Mouse (Mus musculus): ENCODE measurements at regions not wholly inside any gene's neighbourhood (a gene's known extent, or its start where the extent isn't known, plus 50 kb on each side); places are given as distances from the start of the nearest gene placed in this dataset.
A peak's percentile ranks its signal among the peaks of the same experiment; 100 is the strongest.

DNA sequence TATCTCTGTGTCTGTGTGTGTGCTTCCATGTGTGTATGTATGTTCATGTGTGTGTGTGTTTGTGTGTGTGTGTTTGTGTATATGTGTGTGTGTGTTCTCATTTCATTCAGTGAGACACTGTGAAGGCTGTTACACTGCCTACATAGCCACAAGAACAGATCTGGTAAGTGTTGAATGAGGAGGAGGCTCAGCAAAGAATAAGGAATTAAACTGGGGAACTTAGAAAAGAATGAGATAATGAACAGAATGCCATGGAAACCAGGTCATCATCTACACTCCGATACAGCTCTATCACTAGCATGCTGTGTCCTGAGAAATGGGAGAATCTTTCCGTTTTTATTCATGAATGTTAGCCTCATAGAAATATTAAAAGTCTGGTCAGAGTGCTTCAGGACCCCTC, 495.7 kb downstream of the Pdcd6ip start:
- Histone ChIP-seq H3K4me3 (replicated peaks) (no peak overlapping the region), H3K4me2 (replicated peaks) (no peak overlapping the region), H3K27ac (no peak overlapping the region), H3K4me1 (replicated peaks) (peaks cover 5% of the 10 kb centered on the region; the same call in 1 of the 2 replicates), H3K27me3 (no peaks in the 10 kb centered on the region), H3K9me3 (no peaks in the 10 kb centered on the region), H3K36me3 (no peaks in the 10 kb centered on the region), H3K9ac (replicated peaks) (no peak overlapping the region)
- ATAC-seq, result no peak
- WGBS, result 66% methylated on average over 2 of the region's 2 CpGs

DNA sequence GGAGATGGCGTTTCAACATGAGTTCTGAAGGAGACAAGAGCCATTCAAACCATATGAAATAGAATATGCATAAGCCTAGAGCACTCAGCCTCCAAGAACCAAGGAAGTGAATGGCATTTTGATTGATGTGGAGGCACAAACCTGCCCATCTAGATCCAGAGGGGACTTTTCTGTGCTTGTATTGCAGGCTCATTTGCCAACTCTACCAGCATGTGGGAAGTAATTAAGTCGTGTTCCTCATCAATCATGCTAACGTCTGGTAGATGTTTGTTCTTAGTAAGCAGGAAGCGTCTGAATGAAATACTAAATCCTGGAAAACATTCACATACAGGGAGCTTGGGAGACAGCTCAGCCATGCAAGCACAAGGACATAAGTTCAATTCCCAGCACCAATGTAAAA, 499.9 kb downstream of the Pdcd6ip start:
- Histone ChIP-seq H3K36me3 (no peaks in the 10 kb centered on the region), H3K9me3 (no peaks in the 10 kb centered on the region), H3K4me3 (replicated peaks) (no peak overlapping the region), H3K27me3 (no peaks in the 10 kb centered on the region), H3K9ac (replicated peaks) (no peak overlapping the region), H3K27ac (no peak overlapping the region), H3K4me2 (replicated peaks) (no peak overlapping the region), H3K4me1 (replicated peaks) (no peaks in the 10 kb centered on the region)
- ATAC-seq, result no peak
- WGBS, result 88% methylated on average over 4 of the region's 4 CpGs

DNA sequence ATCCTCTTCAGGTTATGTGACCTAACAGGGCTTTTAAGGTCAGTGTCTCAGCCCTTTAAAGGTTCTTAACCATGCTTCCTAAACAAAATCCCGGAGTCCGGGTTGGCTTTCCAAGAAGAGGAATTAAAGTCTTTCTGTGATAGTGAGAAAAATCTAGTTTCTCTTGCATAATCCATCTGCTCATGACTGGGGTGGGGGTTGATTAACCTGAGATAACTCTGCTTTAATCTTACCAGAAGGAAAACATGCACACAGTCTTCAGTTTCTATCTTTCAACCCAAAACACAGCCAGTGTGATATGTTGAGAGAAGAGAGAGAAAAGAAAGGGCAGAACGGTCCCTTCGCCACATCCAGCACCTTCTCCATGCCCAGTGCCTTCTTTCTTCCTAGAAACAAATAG, 508.8 kb downstream of the Pdcd6ip start:
- H3K4me2 ChIP-seq (replicated peaks), result no peak overlapping the region
- WGBS, result 92% methylated on average over 4 of the region's 4 CpGs

DNA sequence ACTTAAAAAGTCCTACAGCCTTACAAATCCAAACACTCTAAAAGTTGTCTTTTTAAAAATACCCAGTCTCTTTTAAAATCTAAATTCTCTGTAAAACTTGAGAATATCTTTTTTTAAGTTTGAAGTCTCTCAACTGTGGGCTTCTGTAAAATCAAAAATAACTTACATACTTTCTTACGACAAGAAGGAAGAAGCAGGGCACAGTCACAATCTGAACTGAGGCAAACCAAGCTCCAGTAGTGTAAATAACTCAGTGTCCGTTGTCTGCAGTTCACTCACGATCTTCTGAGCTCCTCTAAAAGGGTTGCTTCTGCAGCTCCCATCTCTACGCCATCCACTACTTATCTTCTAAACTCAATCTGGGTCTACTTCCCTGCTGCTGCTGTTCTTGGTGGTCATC, 512.5 kb downstream of the Pdcd6ip start:
- Histone ChIP-seq H3K9me3 (no peaks in the 10 kb centered on the region), H3K27me3 (no peaks in the 10 kb centered on the region), H3K9ac (replicated peaks) (no peak overlapping the region), H3K4me3 (replicated peaks) (no peak overlapping the region), H3K4me1 (replicated peaks) (no peaks in the 10 kb centered on the region), H3K4me2 (replicated peaks) (no peak overlapping the region), H3K36me3 (no peaks in the 10 kb centered on the region), H3K27ac (no peak overlapping the region)
- 82% methylated on average over 4 of the region's 4 CpGs for WGBS
- ATAC-seq, result no peak

More for the DNA sequence above, 508.8 kb downstream of the Pdcd6ip start:
- H3K9ac ChIP-seq (replicated peaks), result no peak overlapping the region
- H3K27ac ChIP-seq, result no peak overlapping the region
- ATAC-seq, result no peak
- H3K4me1 ChIP-seq (replicated peaks), result no peaks in the 10 kb centered on the region
- no peaks in the 10 kb centered on the region for H3K36me3 ChIP-seq
- no peaks in the 10 kb centered on the region for H3K27me3 ChIP-seq
- no peaks in the 10 kb centered on the region for H3K9me3 ChIP-seq
- H3K4me3 ChIP-seq (replicated peaks), result no peak overlapping the region

DNA sequence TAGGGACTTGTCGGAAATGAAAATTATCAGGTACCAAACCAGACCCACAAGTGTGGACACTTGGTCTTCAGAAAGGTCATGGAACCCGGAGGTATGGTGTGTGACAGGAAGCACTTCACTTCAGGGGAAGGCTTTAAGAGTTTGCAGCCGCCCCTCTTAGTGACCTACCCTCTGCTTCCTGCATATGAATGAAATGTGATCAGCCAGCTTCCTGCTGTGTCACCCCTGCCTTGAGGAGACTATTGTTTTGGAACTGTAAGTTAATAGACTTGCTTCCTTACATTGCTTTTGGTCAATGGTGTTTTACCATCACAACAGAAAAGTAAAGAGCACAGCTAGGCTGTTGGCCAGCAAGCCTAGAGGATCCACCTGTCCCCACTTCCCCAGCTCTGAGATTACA, 515.3 kb downstream of the Pdcd6ip start:
- Histone ChIP-seq H3K9me3 (no peaks in the 10 kb centered on the region), H3K9ac (replicated peaks) (no peak overlapping the region), H3K27me3 (no peaks in the 10 kb centered on the region), H3K4me2 (replicated peaks) (no peak overlapping the region), H3K4me1 (replicated peaks) (no peaks in the 10 kb centered on the region), H3K36me3 (no peaks in the 10 kb centered on the region), H3K27ac (no peak overlapping the region), H3K4me3 (replicated peaks) (no peak overlapping the region)
- WGBS, result 74% methylated on average over 3 of the region's 3 CpGs
- no peak for ATAC-seq

DNA sequence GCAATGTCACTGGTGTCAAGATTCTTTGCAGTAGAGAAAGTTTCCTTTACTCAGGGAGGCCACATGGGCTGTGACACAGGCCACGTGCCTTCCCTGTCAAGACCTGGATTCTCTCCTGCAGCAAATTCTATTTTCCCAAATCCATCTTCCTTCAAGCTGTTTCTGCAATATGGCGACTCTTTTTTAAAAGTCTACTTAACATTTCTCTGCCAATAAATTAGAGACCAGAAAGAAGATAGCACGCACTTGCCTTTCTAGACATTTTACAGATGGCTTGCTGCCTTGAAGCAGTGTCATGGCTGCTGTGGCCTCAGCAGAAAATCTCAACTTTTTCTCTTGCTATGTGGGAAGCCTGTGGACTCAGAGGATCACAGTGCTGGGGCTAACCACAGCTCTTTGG, 516.9 kb downstream of the Pdcd6ip start:
- H3K27ac ChIP-seq, result no peak overlapping the region
- H3K4me3 ChIP-seq (replicated peaks), result no peak overlapping the region
- no peaks in the 10 kb centered on the region for H3K36me3 ChIP-seq
- no peaks in the 10 kb centered on the region for H3K27me3 ChIP-seq
- no peak overlapping the region for H3K4me2 ChIP-seq (replicated peaks)
- 91% methylated on average over 3 of the region's 3 CpGs for WGBS
- no peaks in the 10 kb centered on the region for H3K4me1 ChIP-seq (replicated peaks)
- H3K9ac ChIP-seq (replicated peaks), result no peak overlapping the region
- H3K9me3 ChIP-seq, result no peaks in the 10 kb centered on the region
- no peak for ATAC-seq

DNA sequence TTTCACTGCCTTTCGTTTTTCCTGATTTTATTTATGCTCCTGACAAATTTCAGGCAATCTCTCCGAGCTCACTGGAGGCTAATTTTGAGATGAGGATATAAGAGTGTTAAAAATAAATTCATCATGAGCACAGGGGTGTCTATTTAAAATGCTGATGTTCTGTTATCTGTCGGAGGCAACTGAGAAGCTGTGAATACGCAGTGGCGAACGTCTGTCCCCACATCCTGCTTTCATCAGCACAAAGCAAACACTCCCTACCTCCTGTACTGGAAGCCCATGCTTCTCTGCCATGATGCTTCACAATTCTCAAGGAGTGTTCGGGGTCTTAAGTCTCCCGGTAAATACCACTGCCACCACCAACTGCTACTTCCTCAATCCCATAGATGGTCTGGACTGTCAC, 526.9 kb downstream of the Pdcd6ip start:
- WGBS, result 86% methylated on average over 8 of the region's 8 CpGs
- Histone ChIP-seq H3K9me3 (no peaks in the 10 kb centered on the region), H3K27ac (no peak overlapping the region), H3K36me3 (no peaks in the 10 kb centered on the region), H3K27me3 (no peaks in the 10 kb centered on the region), H3K4me1 (replicated peaks) (no peaks in the 10 kb centered on the region), H3K4me2 (replicated peaks) (no peak overlapping the region), H3K9ac (replicated peaks) (no peak overlapping the region), H3K4me3 (replicated peaks) (no peak overlapping the region)
- no peak for ATAC-seq

DNA sequence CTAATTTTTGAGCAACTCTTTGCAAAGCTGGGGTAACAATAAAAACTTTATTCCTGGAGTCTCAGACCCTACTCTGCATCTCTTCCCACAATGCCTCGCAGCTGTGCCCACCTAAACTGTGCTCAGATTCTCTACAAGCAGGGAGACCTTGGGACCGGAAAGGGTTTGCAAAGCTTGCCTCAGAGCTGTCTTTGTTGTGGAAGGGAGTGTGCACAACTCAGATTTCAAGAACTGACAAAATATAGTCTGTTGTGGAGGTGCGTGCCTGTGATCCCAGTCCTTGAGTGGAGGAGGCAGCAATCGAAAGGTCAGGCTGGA, 530.2 kb downstream of the Pdcd6ip start:
- Histone ChIP-seq H3K27me3 (no peaks in the 10 kb centered on the region), H3K9me3 (no peaks in the 10 kb centered on the region), H3K4me3 (replicated peaks) (no peak overlapping the region), H3K4me2 (replicated peaks) (no peak overlapping the region), H3K4me1 (replicated peaks) (no peaks in the 10 kb centered on the region), H3K36me3 (no peaks in the 10 kb centered on the region), H3K9ac (replicated peaks) (no peak overlapping the region), H3K27ac (no peak overlapping the region)
- ATAC-seq, result no peak
- WGBS, result 93% methylated on average over 4 of the region's 4 CpGs

DNA sequence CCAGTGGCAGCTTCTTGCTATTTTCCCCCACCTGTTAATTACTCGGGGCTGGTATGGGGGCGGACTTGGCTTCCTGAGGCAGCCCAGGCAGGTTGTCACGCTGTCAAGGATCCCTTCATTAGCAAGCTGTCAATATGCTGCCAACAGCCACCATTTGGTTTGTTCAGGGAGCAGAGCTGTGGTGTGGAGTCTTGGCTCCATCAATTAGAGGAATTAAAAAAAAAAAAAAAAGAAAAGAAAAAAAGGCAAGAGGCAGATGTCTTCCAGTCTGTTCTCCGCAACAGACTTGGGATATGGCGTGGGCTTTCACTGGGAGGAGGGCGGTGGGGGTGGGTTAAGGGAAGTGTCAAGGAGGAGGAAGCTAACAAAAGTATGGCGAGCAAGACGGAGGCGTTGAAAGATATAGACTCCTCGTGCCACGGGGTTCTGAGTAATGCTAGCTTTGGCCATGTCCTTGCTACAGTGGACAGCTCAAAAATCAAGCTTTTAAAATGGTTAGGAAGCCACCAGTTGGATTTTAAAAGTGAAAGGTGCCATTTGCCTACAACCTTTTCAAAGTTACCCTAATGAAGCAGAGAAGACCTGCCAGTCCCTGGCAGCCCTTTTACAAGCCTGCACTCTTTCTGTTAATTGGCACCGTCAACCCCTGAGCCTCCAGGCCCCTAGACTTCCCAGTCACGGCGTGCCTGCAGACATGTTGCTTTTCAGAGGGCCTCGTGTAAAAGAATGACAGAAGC, 530.7 kb downstream of the Pdcd6ip start:
- no peaks in the 10 kb centered on the region for H3K9me3 ChIP-seq
- ATAC-seq, result peak; percentile 45; the same call in 1 of the 2 replicates
- no peaks in the 10 kb centered on the region for H3K4me1 ChIP-seq (replicated peaks)
- no peak overlapping the region for H3K27ac ChIP-seq
- H3K4me3 ChIP-seq (replicated peaks), result no peak overlapping the region
- WGBS, result 72% methylated on average over 15 of the region's 15 CpGs
- no peak overlapping the region for H3K9ac ChIP-seq (replicated peaks)
- no peak overlapping the region for H3K4me2 ChIP-seq (replicated peaks)
- no peaks in the 10 kb centered on the region for H3K27me3 ChIP-seq
- H3K36me3 ChIP-seq, result no peaks in the 10 kb centered on the region

DNA sequence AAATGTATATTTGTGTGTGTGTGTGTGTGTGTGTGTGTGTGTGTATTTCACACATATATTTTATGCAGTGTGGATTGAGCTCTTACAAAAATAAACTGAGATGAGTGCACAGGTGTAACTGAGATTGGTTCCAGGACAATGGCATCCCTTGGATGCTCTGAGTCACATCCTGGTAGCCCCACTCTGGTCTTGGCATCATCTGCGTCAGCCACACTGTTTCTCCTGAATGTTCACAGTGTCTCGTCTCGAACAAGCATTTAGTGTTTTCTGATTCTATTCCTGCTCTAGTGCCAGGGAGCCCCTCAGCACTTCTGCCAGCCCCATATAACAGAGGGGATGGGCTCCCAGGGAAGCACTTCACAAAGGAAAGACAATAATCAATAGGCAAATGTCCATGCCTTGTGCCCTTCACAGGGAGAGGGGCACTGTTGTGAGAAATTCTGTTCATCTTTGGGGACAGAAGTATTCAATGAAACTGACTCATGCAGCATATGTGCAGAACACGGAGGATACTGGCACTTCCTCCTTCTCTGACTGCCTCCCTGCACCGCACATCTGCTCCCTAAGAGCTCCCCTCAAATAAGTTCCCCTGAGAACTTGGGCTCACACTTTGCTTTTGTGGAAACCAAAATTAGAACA, 536.2 kb downstream of the Pdcd6ip start:
- 78% methylated on average over 5 of the region's 5 CpGs for WGBS

DNA sequence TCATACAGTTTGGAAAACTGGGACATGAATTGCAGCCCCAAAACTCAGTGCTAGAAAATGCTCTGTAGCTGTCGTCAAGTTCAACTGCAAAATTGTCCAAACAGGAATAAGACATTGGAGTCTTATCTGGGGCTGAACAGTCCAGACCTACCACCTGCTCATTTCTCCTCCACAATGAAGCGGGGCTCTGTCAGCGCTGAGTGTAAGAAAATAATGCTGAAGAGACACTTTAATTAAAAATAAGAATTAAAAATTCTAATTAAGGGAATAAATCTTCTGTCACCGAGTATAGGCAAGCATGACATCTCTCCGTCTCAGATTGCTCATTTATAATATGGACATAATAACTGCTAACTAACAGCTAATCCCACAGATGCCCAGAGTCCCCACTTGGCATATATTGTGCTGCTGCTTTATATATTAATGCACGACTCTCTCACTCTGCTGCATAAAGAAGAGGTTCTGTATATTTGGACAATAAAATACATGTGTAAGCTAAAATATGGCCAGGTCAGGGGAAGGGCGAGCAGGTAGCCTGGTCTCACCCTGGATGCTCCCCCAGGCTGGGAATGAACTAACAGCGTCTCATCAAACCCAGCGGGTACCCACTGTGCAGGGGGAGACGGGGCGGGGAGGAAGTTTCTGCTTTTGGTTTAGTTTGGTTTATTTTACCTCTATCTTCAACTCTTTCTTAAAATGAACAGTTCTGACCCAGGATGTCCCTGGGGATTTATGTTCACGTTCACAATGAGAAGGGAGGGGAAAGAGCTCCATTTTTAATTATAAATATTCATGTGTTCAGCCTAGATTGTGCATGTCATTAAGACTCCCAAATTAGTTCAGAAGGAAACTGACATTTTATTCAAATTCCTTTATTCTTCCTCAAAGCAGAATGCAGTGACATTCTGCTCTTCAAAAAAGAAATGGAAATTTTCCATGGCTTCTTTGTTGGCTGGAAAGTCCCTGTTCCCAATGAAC, 544.9 kb downstream of the Pdcd6ip start:
- Histone ChIP-seq H3K9me3 (no peaks in the 10 kb centered on the region), H3K4me3 (replicated peaks) (no peak overlapping the region), H3K27ac (no peak overlapping the region), H3K4me2 (replicated peaks) (no peak overlapping the region), H3K4me1 (replicated peaks) (peaks cover 7% of the 10 kb centered on the region; the same call in 1 of the 2 replicates), H3K9ac (replicated peaks) (no peak overlapping the region), H3K27me3 (no peaks in the 10 kb centered on the region), H3K36me3 (no peaks in the 10 kb centered on the region)
- WGBS, result 72% methylated on average over 12 of the region's 12 CpGs
- 0 out of 2 replicates have a peak, but pooled peaks have one; percentile 27 for ATAC-seq

More for the DNA sequence above, 536.2 kb downstream of the Pdcd6ip start:
- Histone ChIP-seq H3K36me3 (no peaks in the 10 kb centered on the region), H3K4me1 (replicated peaks) (no peaks in the 10 kb centered on the region), H3K9me3 (no peaks in the 10 kb centered on the region), H3K4me2 (replicated peaks) (no peak overlapping the region), H3K27me3 (no peaks in the 10 kb centered on the region), H3K27ac (no peak overlapping the region), H3K9ac (replicated peaks) (no peak overlapping the region), H3K4me3 (replicated peaks) (no peak overlapping the region)
- ATAC-seq, result no peak

DNA sequence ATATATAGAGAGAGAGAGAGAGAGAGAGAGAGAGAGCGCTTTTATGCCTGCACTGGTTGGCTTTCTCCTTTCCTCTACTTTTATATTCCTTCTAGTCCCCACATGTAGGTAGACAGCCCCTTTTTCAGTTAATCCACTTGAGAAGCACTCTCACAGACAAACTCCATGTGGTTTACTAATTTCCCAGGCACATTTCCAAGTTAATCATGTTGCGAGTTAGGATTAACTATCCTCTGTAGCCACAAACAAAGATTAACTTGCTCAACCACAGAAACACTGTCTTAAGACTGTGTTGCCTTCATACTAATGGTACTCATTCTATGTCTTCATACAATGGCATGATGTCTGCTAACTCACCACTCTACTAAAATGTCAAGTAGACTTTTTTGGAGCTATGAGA, 548.0 kb downstream of the Pdcd6ip start:
- no peak overlapping the region for H3K4me3 ChIP-seq (replicated peaks)
- ATAC-seq, result no peak
- no peaks in the 10 kb centered on the region for H3K27me3 ChIP-seq
- H3K9ac ChIP-seq (replicated peaks), result no peak overlapping the region
- H3K4me1 ChIP-seq (replicated peaks), result peaks cover 7% of the 10 kb centered on the region; the same call in 1 of the 2 replicates
- H3K27ac ChIP-seq, result no peak overlapping the region
- H3K4me2 ChIP-seq (replicated peaks), result no peak overlapping the region
- no peaks in the 10 kb centered on the region for H3K36me3 ChIP-seq
- 94% methylated on average over 2 of the region's 2 CpGs for WGBS
- H3K9me3 ChIP-seq, result no peaks in the 10 kb centered on the region

Data from midbrain, embryonic 13.5 days (tissue).